Mouse (Mus musculus): ENCODE measurements around the gene Mettl3. TPM values are rescaled to one million over a fixed set of nuclear protein-coding genes. Genes with fewer than 3 reads are reported as not detected.

Mettl3 gene
- polyA plus RNA-seq, 1 experiment from 2014 or later, result 46.6 TPM

GRCm38 (mm10) chr14:52256311-52257175, 48.4 kb downstream of the Mettl3 start:
- Histone ChIP-seq H3K9me3 (ENCODE audit: low read depth, low read length) (no peaks in the 10 kb centered on the region), H3K27ac (ENCODE audit: low read depth) (peak overlapping the region; percentile 92), H3K27me3 (ENCODE audit: insufficient read depth, low read length) (no peaks in the 10 kb centered on the region), H3K9ac (peak overlapping the region; percentile 79), H3K4me3 (ENCODE audit: low read depth, low read length) (peak overlapping the region; percentile 72), H3K4me1 (ENCODE audit: insufficient read depth) (peaks cover 4% of the 10 kb centered on the region; the same call in 1 of the 2 replicates), H3K36me3 (ENCODE audit: insufficient read depth) (no peaks in the 10 kb centered on the region), H3K4me2 (peak overlapping the region; percentile 90)
- ATAC-seq (ENCODE audit: insufficient read depth), result no peak
- peak; percentile 53 for DNase-seq
- no peak for TF ChIP-seq CTCF (IDR thresholded peaks at IDR 0.05; ENCODE audit: low read depth)
- 6% methylated on average over 18 of the region's 18 CpGs for WGBS

DNA sequence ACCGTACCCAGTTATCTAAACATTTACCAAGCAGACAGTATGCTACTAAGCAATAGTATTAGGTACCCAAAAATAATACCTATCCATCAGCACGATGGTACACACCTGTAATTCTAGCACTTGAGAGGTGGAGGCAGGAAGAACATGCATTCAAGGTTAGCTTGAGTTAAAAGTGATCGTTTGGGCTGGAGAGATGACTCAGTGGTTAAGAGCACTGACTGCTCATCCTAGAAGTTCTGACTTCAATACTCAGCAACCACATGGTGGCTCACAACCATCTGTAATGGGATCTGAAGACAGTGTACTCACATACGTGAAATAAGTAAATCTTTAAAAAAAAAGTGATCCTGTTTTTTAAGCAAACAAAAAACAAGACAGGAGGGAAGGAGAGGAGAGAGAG, 58.8 kb downstream of the Mettl3 start:
- no peak for TF ChIP-seq CTCF (IDR thresholded peaks at IDR 0.05; ENCODE audit: low read depth)
- no peak for ATAC-seq (ENCODE audit: insufficient read depth)
- no peak overlapping the region for H3K4me3 ChIP-seq (ENCODE audit: low read depth, low read length)
- H3K36me3 ChIP-seq (ENCODE audit: insufficient read depth), result no peaks in the 10 kb centered on the region
- no peaks in the 10 kb centered on the region for H3K27me3 ChIP-seq (ENCODE audit: insufficient read depth, low read length)
- 72% methylated on average over 4 of the region's 4 CpGs for WGBS
- DNase-seq, result no peak
- no peaks in the 10 kb centered on the region for H3K9me3 ChIP-seq (ENCODE audit: low read depth, low read length)
- 0 out of 2 replicates have a peak, but pooled peaks cover 3% of the 10 kb centered on the region for H3K4me1 ChIP-seq (ENCODE audit: insufficient read depth)
- H3K4me2 ChIP-seq, result no peak overlapping the region
- no peak overlapping the region for H3K27ac ChIP-seq (ENCODE audit: low read depth)
- no peak overlapping the region for H3K9ac ChIP-seq

Other genes starting within 250 kb of the Mettl3 start
- gene Hnrnpc, start 201.1 kb downstream of the Mettl3 start, polyA plus RNA-seq (2014; fragmentation: Nextera tagmentation; extraction: Ambion mirVana), result 673 and 695 TPM in 2 replicates
- 76.1 TPM in 2 replicates for gene Rpgrip1, start 194.4 kb downstream of the Mettl3 start, polyA plus RNA-seq (2014; fragmentation: Nextera tagmentation; extraction: Ambion mirVana)
- gene Supt16, start 107.7 kb downstream of the Mettl3 start, polyA plus RNA-seq (2014; fragmentation: Nextera tagmentation; extraction: Ambion mirVana), result 82.5 and 85.8 TPM in 2 replicates
- gene Chd8, start 47.3 kb downstream of the Mettl3 start, polyA plus RNA-seq (2014; fragmentation: Nextera tagmentation; extraction: Ambion mirVana), result 48.8 and 52.8 TPM in 2 replicates
- 41.1 and 47.1 TPM in 2 replicates for gene Tox4, start 26.0 kb downstream of the Mettl3 start, polyA plus RNA-seq (2014; fragmentation: Nextera tagmentation; extraction: Ambion mirVana)
- gene Rab2b, start 25.6 kb downstream of the Mettl3 start, polyA plus RNA-seq (2014; fragmentation: Nextera tagmentation; extraction: Ambion mirVana), result 18.6 and 19.8 TPM in 2 replicates
- gene Sall2, start 23.6 kb upstream of the Mettl3 start, polyA plus RNA-seq (2014; fragmentation: Nextera tagmentation; extraction: Ambion mirVana), result 20.8 and 22.9 TPM in 2 replicates
- gene Olfr1513, start 51.3 kb upstream of the Mettl3 start, polyA plus RNA-seq (2014; fragmentation: Nextera tagmentation; extraction: Ambion mirVana), result not detected in 2 replicates
- not detected in 2 replicates for gene Olfr1512, start 74.0 kb upstream of the Mettl3 start, polyA plus RNA-seq (2014; fragmentation: Nextera tagmentation; extraction: Ambion mirVana)
- not detected in 2 replicates for gene Olfr1511, start 92.3 kb upstream of the Mettl3 start, polyA plus RNA-seq (2014; fragmentation: Nextera tagmentation; extraction: Ambion mirVana)
- not detected in 2 replicates for gene Olfr1510, start 109.2 kb upstream of the Mettl3 start, polyA plus RNA-seq (2014; fragmentation: Nextera tagmentation; extraction: Ambion mirVana)
- gene Olfr1509, start 137.9 kb upstream of the Mettl3 start, polyA plus RNA-seq (2014; fragmentation: Nextera tagmentation; extraction: Ambion mirVana), result not detected in 2 replicates
- gene Olfr1508, start 162.4 kb upstream of the Mettl3 start, polyA plus RNA-seq (2014; fragmentation: Nextera tagmentation; extraction: Ambion mirVana), result not detected in 2 replicates
- gene Olfr1507, start 190.6 kb upstream of the Mettl3 start, polyA plus RNA-seq (2014; fragmentation: Nextera tagmentation; extraction: Ambion mirVana), result not detected in 2 replicates

Measured in lung, embryonic 14.5 days (tissue).